Mouse (Mus musculus): ENCODE results near the gene H2-M10.2. TPM values are rescaled to one million over a fixed set of nuclear protein-coding genes. Genes with fewer than 3 reads are reported as not detected.

Gene H2-M10.2
- total and polyA plus RNA-seq, 2 experiments from 2014 or later = not detected

GRCm38 (mm10) chr17:36281521-36282245, 4.6 kb downstream of the H2-M10.2 start:
- WGBS = 91% methylated on average over 4 of the region's 4 CpGs
- Histone ChIP-seq H3K9me3 (ENCODE audit: low read length) (no peaks in the 10 kb centered on the region), H3K27ac (no peak overlapping the region), H3K4me3 (ENCODE audit: low read length) (no peak overlapping the region), H3K36me3 (ENCODE audit: insufficient read depth, low read length) (no peaks in the 10 kb centered on the region; the same call in 1 of the 2 replicates), H3K4me2 (ENCODE audit: low read depth, low read length) (no peak overlapping the region), H3K9ac (replicated peaks; ENCODE audit: low read length) (no peak overlapping the region), H3K4me1 (ENCODE audit: insufficient read depth, low read length) (no peaks in the 10 kb centered on the region), H3K27me3 (ENCODE audit: insufficient read depth, low read length) (no peaks in the 10 kb centered on the region)
- TF ChIP-seq CTCF (IDR thresholded peaks at IDR 0.05; ENCODE audit: low read depth) = no peak
- ATAC-seq = no peak
- no peak for DNase-seq (ENCODE audit: low spot score)

- H3K4me3 ChIP-seq (ENCODE audit: low read length) = no peak overlapping the region
- peaks cover 22% of the 10 kb centered on the region for H3K4me1 ChIP-seq (ENCODE audit: insufficient read depth, low read length)
- H3K27me3 ChIP-seq (ENCODE audit: insufficient read depth, low read length) = no peaks in the 10 kb centered on the region
- 89% methylated on average over 4 of the region's 4 CpGs for WGBS
- H3K4me2 ChIP-seq (ENCODE audit: low read depth, low read length) = no peak overlapping the region
- ATAC-seq = no peak
- no peak for DNase-seq (ENCODE audit: low spot score)
- no peak overlapping the region for H3K9ac ChIP-seq (replicated peaks; ENCODE audit: low read length)
- H3K36me3 ChIP-seq (ENCODE audit: insufficient read depth, low read length) = no peaks in the 10 kb centered on the region; the same call in none of the 2 replicates
- no peaks in the 10 kb centered on the region for H3K9me3 ChIP-seq (ENCODE audit: low read length)
- H3K27ac ChIP-seq = no peak overlapping the region
- no peak for TF ChIP-seq CTCF (IDR thresholded peaks at IDR 0.05; ENCODE audit: low read depth)
Observed at GRCm38 (mm10) chr17:36274776-36275175, 11.5 kb downstream of the H2-M10.2 start.

DNA sequence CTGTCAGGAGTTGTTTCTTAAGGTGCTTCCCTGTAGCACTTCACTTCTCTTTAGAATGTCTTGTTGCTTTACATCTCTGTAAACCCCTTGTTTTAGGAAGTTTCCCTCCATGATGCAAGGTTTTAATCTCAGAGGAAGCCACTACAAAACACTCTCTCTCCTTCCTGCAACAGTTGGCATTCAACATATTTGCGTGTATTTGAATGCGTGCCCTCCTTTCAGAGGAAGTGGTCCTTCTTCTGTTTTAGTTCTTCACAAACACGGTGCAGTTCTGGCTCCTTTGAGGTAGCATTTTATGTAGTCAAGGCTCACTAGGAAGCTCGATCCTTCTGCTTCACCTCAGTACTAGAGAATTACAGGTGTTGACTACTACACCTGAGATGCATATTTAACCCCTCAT, 12.5 kb downstream of the H2-M10.2 start:
- no peaks in the 10 kb centered on the region for H3K27me3 ChIP-seq (ENCODE audit: insufficient read depth, low read length)
- peaks cover 22% of the 10 kb centered on the region for H3K4me1 ChIP-seq (ENCODE audit: insufficient read depth, low read length)
- 89% methylated on average over 4 of the region's 4 CpGs for whole genome bisulfite sequencing
- H3K9ac ChIP-seq (replicated peaks; ENCODE audit: low read length) = no peak overlapping the region
- H3K36me3 ChIP-seq (ENCODE audit: insufficient read depth, low read length) = no peaks in the 10 kb centered on the region; the same call in none of the 2 replicates
- ATAC-seq = no peak
- H3K27ac ChIP-seq = no peak overlapping the region
- H3K9me3 ChIP-seq (ENCODE audit: low read length) = no peaks in the 10 kb centered on the region
- no peak for TF ChIP-seq CTCF (IDR thresholded peaks at IDR 0.05; ENCODE audit: low read depth)
- H3K4me3 ChIP-seq (ENCODE audit: low read length) = no peak overlapping the region
- no peak for DNase-seq (ENCODE audit: low spot score)
- no peak overlapping the region for H3K4me2 ChIP-seq (ENCODE audit: low read depth, low read length)

- WGBS = 82% methylated on average over 9 of the region's 9 CpGs
Observed at GRCm38 (mm10) chr17:36272643-36273366, 13.5 kb downstream of the H2-M10.2 start.

DNA sequence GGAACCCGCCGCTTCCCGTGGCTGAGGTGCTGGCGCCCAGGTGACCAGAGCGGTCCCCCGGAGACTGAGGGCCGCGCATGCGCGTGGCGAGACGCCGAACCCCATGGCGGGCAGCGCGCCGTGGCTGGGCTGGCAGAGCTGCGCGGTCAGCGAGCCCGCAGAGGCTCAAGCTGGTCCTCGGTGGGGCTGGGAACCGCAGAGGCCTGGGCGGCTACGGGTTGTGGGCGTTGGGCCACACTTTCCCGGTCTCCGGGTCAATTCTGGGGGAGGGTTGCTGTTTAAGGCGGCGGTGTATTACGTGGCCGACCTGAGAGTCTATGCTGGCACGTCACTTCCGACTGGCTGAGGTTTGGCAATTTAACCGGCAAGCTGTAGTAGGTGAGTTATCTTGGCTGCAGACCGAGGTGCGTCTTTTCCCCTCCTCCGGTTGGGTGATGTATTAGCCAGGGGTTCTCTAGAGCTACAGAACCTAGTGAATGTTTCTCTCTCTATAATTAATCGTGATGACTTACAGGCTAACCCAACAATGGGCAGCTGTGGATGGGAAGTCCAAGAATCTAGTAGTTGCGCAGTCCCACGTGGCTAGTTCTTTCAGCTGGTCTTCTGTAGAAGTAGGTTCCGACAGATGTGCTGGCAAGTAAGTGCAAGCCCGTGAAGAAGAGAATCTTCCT, 14.6 kb downstream of the H2-M10.2 start, which contains the start of gene Trim39:
TSS of gene Trim39 (minus strand) at position 662 of the 671 bp plus-strand sequence.
- H3K4me2 ChIP-seq (ENCODE audit: low read depth, low read length) = peak within 1 kb of the TSS; percentile 87
- TF ChIP-seq CTCF (IDR thresholded peaks at IDR 0.05; ENCODE audit: low read depth) = no peak
- no peaks in the 10 kb centered on the region for H3K9me3 ChIP-seq (ENCODE audit: low read length)
- no peaks in the 10 kb centered on the region for H3K27me3 ChIP-seq (ENCODE audit: insufficient read depth, low read length)
- peak; percentile 81 for ATAC-seq
- peaks cover 22% of the 10 kb centered on the region for H3K4me1 ChIP-seq (ENCODE audit: insufficient read depth, low read length)
- peak within 1 kb of the TSS; percentile 92 for H3K9ac ChIP-seq (replicated peaks; ENCODE audit: low read length)
- DNase-seq (ENCODE audit: low spot score) = peak; percentile 88
- WGBS = 1% methylated on average over 43 of the region's 43 CpGs
- peak within 1 kb of the TSS; percentile 92 for H3K27ac ChIP-seq
- peak within 1 kb of the TSS; percentile 76 for H3K4me3 ChIP-seq (ENCODE audit: low read length)
- peaks cover 17% of the 10 kb centered on the region for H3K36me3 ChIP-seq (ENCODE audit: insufficient read depth, low read length)

More at GRCm38 (mm10) chr17:36272643-36273366, 13.5 kb downstream of the H2-M10.2 start:
- Histone ChIP-seq H3K4me1 (ENCODE audit: insufficient read depth, low read length) (peaks cover 22% of the 10 kb centered on the region), H3K9ac (replicated peaks; ENCODE audit: low read length) (peak overlapping the region; percentile 92; the same call in 1 of the 2 replicates), H3K4me2 (ENCODE audit: low read depth, low read length) (peak overlapping the region; percentile 87), H3K9me3 (ENCODE audit: low read length) (no peaks in the 10 kb centered on the region), H3K4me3 (ENCODE audit: low read length) (peak overlapping the region; percentile 76), H3K36me3 (ENCODE audit: insufficient read depth, low read length) (peaks cover 6% of the 10 kb centered on the region), H3K27ac (no peak overlapping the region), H3K27me3 (ENCODE audit: insufficient read depth, low read length) (no peaks in the 10 kb centered on the region)
- ATAC-seq = no peak
- DNase-seq (ENCODE audit: low spot score) = no peak
- no peak for TF ChIP-seq CTCF (IDR thresholded peaks at IDR 0.05; ENCODE audit: low read depth)

GRCm38 (mm10) chr17:36270956-36271585, 15.2 kb downstream of the H2-M10.2 start:
- peak overlapping the region; percentile 92 for H3K27ac ChIP-seq
- peaks cover 23% of the 10 kb centered on the region for H3K36me3 ChIP-seq (ENCODE audit: insufficient read depth, low read length)
- peak overlapping the region; percentile 92 for H3K9ac ChIP-seq (replicated peaks; ENCODE audit: low read length)
- ATAC-seq = peak; percentile 93
- WGBS = 0% methylated on average over 76 of the region's 84 CpGs
- peak; percentile 94 for DNase-seq (ENCODE audit: low spot score)
- H3K4me2 ChIP-seq (ENCODE audit: low read depth, low read length) = peak overlapping the region; percentile 87
- no peaks in the 10 kb centered on the region for H3K27me3 ChIP-seq (ENCODE audit: insufficient read depth, low read length)
- H3K9me3 ChIP-seq (ENCODE audit: low read length) = no peaks in the 10 kb centered on the region
- H3K4me1 ChIP-seq (ENCODE audit: insufficient read depth, low read length) = peaks cover 22% of the 10 kb centered on the region
- no peak for TF ChIP-seq CTCF (IDR thresholded peaks at IDR 0.05; ENCODE audit: low read depth)
- peak overlapping the region; percentile 76 for H3K4me3 ChIP-seq (ENCODE audit: low read length)

Data from hindbrain, postnatal 0 days (tissue).